Mouse (Mus musculus) limb, embryonic 13.5 days (tissue): Measurements from ENCODE around the gene 1810043G02Rik. TPM values are rescaled to one million over a fixed set of nuclear protein-coding genes. Genes with fewer than 3 reads are reported as not detected.
"Not testable (repeated sequence)": the region's sequence is repeated elsewhere in the genome, so short reads cannot be mapped to it uniquely, and the experiment has no call there.

Source experiments
- ATAC-seq: fragments of 200-750 bp; cut with Nextera tagmentation; 2 replicates; pipeline ENCODE4 v1.8.0; 2017; ENCODE audit warnings: low read depth, moderate number of reproducible peaks, moderate TSS enrichment; ENCODE audit not compliant: low FRiP score
- H3K27ac ChIP-seq: fragments of 300-500 bp; sonication (generic); 2 replicates; pipeline ENCODE4 v1.5.1; 2015; ENCODE audit warnings: inconsistent platforms, mild to moderate bottlenecking, moderate library complexity
- H3K27me3 ChIP-seq: fragments of 300-500 bp; sonication (generic); 2 replicates; pipeline ENCODE4 v1.6.1; 2015; ENCODE audit warnings: mild to moderate bottlenecking, inconsistent platforms
- H3K36me3 ChIP-seq: fragments of 300-500 bp; sonication (generic); 2 replicates; pipeline ENCODE4 v1.6.1; 2015; ENCODE audit warnings: inconsistent platforms, mild to moderate bottlenecking, moderate library complexity
- H3K4me1 ChIP-seq: fragments of 300-500 bp; sonication (generic); 2 replicates; pipeline ENCODE4 v1.6.1; 2015; ENCODE audit warnings: inconsistent platforms
- H3K4me2 ChIP-seq: fragments of 300-500 bp; sonication (generic); replicated peaks from 2 replicates; pipeline ENCODE4 v1.6.1; 2015; ENCODE audit warnings: inconsistent platforms, mild to moderate bottlenecking, moderate library complexity
- H3K4me3 ChIP-seq: fragments of 300-500 bp; sonication (generic); 2 replicates; pipeline ENCODE4 v1.5.1; 2015; ENCODE audit warnings: moderate library complexity, mild to moderate bottlenecking, inconsistent platforms
- H3K9ac ChIP-seq: fragments of 300-500 bp; sonication (generic); 2 replicates; pipeline ENCODE4 v1.6.1; 2015; ENCODE audit warnings: mild to moderate bottlenecking, inconsistent platforms
- H3K9me3 ChIP-seq: fragments of 300-500 bp; sonication (generic); 2 replicates; pipeline ENCODE4 v1.6.1; 2016; ENCODE audit warnings: inconsistent platforms
- WGBS: fragments of 180-500 bp; shearing (Covaris S2); methylation state at CpG from one replicate; pipeline ENCODE4 v1.1.7; 2015; 5-methylcytosine and 5-hydroxymethylcytosine counted together
- polyA plus RNA-seq: library from polyadenylated mRNA; unstranded; fragments of >200 nt; fragmentation: Nextera tagmentation; extraction: Ambion mirVana; gene quantifications from 2 replicates; pipeline ENCODE4 v1.2.1, GENCODE M21; 2015

The 1810043G02Rik gene
- polyA plus RNA-seq, 1 experiment from 2014 or later, result 30.6 TPM

DNA sequence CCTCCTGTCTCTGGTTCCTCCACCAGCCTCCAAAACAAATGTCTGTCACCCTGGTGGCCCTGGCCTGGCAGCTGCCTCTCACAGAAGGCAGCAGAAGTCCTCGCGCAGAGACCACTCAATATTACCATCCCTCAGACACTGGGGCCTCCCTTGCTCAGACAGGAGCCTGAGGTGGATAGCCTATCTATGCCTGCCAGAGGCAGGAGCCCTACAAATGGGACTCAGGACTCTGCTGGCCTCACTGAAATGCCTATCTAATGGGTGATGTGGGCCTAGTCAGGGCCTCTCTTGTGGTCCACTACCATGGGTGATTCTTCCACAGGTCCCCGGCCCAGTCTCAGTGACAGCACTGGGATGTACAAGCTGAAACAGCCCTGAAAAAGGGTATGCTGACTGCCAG lies 29.8 kb downstream of the 1810043G02Rik start:
- H3K36me3 ChIP-seq, result peaks cover 17% of the 10 kb centered on the region
- H3K4me1 ChIP-seq, result peaks cover 39% of the 10 kb centered on the region
- H3K9ac ChIP-seq, result peak overlapping the region; percentile 82
- WGBS, result 76% methylated on average over 3 of the region's 3 CpGs
- peak overlapping the region; percentile 65 for H3K4me3 ChIP-seq
- no peak for ATAC-seq
- H3K4me2 ChIP-seq, result peak overlapping the region; percentile 93
- 0 out of 2 replicates have a peak overlapping the region, but pooled peaks have one; percentile 96 for H3K27ac ChIP-seq
- H3K9me3 ChIP-seq, result no peaks in the 10 kb centered on the region
- H3K27me3 ChIP-seq, result no peaks in the 10 kb centered on the region

DNA sequence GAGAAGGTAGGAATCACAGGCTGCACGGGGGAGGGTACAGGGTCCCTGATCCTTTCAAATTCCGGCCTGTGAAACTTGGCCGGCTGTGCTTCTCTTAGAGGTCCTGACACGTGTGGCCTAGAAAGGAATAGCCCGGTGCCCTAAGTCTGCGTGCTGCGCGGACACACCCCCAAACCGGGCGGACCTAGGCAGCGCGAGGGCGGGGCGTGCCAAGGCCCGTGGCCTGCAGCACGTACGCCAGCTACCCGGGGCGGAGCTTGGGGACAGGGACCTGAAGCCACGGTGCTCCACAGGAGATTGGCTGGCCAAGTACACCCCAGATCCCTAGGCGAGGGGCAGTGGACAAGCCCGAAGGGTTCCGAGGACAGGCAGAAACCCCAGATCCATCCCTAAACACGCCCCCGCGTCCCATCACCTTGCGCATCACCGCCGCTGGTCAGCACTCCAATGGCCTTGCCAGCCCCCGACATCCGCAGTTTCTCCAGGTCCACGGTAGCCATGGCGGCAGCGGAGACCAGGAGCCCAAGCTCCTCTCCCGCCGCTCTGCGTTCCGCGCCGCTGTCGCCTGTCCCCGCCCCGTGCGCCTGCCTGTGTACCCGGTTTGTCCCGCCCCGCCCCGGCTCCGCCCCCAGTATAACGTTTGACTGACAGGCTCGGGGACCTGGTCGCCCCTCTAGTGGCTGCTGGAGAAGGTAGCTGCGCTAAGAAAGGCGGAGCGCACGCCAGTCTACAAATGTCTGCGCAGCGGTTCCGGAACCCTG lies 31.0 kb downstream of the 1810043G02Rik start:
- peak; percentile 95 for ATAC-seq
- Histone ChIP-seq H3K27ac (peak overlapping the region; percentile 96), H3K4me3 (peak overlapping the region; percentile 65), H3K9me3 (0 out of 2 replicates have a peak, but pooled peaks cover 1% of the 10 kb centered on the region), H3K9ac (peak overlapping the region; percentile 82), H3K4me1 (peaks cover 39% of the 10 kb centered on the region), H3K4me2 (peak overlapping the region; percentile 93), H3K36me3 (peaks cover 17% of the 10 kb centered on the region), H3K27me3 (no peaks in the 10 kb centered on the region)
- under 1% methylated on average over 59 of the region's 59 CpGs for WGBS

DNA sequence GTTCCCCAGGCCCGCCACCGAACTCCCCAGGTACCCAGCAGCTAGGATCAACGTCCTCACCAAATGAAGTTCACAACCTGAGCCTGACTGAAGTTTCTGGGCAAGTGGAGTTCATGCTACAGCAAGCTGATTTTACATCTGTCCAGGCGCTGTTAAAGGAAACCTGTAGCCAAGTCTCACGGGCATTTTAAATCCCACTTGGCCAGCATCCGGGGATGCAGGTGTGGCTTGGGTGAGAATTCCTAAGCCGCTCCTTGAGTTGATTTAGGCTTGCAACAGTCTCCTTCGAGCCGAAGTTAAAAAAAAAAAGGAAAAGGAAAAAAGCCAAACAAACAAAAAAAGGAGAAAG lies 31.6 kb downstream of the 1810043G02Rik start, which contains the start of gene Pfkl:
Gene Pfkl, minus strand, starts transcription at position 139 of the 349 bp plus-strand sequence.
- Histone ChIP-seq H3K27me3 (no peaks in the 10 kb centered on the region), H3K9ac (peak within 1 kb of the TSS; percentile 82), H3K27ac (peak within 1 kb of the TSS; percentile 96), H3K4me3 (peak within 1 kb of the TSS; percentile 65), H3K9me3 (peaks cover 6% of the 10 kb centered on the region; the same call in 1 of the 2 replicates), H3K4me2 (peak within 1 kb of the TSS; percentile 93), H3K36me3 (peaks cover 11% of the 10 kb centered on the region; the same call in 1 of the 2 replicates), H3K4me1 (peaks cover 39% of the 10 kb centered on the region)
- peak; percentile 17; the same call in 1 of the 2 replicates for ATAC-seq
- under 1% methylated on average over 9 of the region's 9 CpGs for WGBS

DNA sequence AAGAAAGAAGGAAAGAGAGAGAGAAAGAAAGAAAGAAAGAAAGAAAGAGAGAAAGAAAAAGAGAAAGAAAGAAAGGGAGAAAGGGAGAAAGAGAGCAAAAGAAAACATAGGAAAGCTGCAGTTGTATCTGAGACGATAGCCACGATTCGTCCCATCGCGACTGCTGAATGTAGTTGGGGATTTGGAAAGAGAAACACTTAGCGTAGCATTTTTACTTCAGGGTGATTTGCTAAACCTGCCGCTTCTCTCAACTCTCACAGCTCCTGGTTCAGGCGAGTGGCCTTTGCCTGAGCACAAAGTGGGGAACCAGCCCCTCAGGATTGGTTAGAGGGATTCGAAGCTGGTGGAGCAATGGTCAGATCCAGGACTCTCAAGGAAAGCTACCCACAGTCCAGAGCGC lies 32.0 kb downstream of the 1810043G02Rik start:
- H3K27ac ChIP-seq, result peak overlapping the region; percentile 63; the same call in 1 of the 2 replicates
- no peaks in the 10 kb centered on the region for H3K27me3 ChIP-seq
- peaks cover 39% of the 10 kb centered on the region for H3K4me1 ChIP-seq
- ATAC-seq, result no peak
- H3K4me2 ChIP-seq, result peak overlapping the region; percentile 93
- H3K36me3 ChIP-seq, result peaks cover 7% of the 10 kb centered on the region; the same call in 1 of the 2 replicates
- 14% methylated on average over 10 of the region's 10 CpGs for WGBS
- H3K4me3 ChIP-seq, result peak overlapping the region; percentile 65
- H3K9ac ChIP-seq, result peak overlapping the region; percentile 51
- H3K9me3 ChIP-seq, result peaks cover 6% of the 10 kb centered on the region; the same call in 1 of the 2 replicates

DNA sequence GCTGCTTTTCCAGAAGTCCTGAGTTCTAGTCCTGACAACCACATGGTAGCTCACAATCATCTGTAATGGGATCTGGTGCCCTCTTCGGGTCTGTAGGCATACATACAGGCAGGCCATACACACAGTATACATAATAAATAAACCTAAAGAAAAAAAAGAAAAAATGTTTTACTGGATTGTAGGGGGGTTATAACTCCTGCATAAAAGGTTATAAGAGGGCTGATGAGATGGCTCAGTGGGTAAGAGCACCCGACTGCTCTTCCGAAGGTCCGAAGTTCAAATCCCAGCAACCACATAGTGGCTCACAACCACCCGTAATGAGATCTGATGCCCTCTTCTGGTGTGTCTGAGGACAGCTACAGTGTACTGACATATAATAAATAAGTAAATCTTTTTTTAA lies 32.8 kb downstream of the 1810043G02Rik start:
- H3K4me1 ChIP-seq, result peaks cover 35% of the 10 kb centered on the region
- not testable (repeated sequence) for H3K9me3 ChIP-seq, H3K36me3 ChIP-seq, ATAC-seq, H3K27ac ChIP-seq, H3K9ac ChIP-seq, H3K4me3 ChIP-seq, H3K27me3 ChIP-seq, H3K4me2 ChIP-seq
- 93% methylated on average over 5 of the region's 5 CpGs for WGBS

DNA sequence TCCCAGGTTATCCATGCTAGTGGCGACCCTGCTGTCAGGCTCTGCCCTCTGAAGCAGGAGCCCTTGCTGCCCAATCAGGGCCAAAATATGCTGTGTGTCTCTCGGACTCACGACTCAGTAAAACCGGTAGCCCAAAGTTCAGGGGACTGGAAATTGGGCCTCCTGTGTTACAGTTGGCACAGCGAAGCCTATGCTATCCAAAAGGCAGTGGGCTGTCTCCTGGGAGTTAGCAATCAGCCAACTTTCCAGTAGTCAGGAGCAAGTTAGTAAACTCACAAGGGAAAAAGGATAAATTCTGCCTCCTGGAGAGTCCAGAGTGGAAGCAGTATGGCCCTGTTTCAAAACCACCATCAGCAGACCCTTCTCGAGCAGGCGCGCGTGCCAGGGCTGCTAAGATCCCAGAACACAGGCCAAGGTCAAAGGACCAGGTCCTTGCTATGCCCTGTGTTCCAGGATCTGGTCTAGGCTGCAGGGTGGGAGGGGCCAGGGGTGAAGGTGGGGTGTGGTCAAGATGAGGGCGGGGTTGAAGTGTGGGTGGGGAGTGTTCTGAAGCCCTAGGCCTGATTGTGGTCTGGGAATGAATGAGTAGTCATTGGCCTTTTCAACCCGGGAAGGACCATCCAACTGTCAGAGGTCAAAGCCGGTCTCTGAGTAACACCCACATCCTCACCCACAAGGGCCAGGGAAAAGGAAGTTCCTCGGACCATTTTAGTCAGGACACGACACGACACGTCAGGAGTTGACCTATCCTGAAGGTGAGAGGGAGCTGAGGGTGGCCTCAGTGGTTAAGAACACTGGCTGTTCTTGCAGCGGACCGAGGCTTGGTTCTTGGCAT lies 34.6 kb downstream of the 1810043G02Rik start:
- WGBS, result 93% methylated on average over 18 of the region's 18 CpGs
- ATAC-seq, result no peak
- Histone ChIP-seq H3K9me3 (peaks cover 6% of the 10 kb centered on the region; the same call in 1 of the 2 replicates), H3K4me2 (no peak overlapping the region), H3K9ac (no peak overlapping the region), H3K27me3 (no peaks in the 10 kb centered on the region), H3K36me3 (no peaks in the 10 kb centered on the region), H3K27ac (no peak overlapping the region), H3K4me3 (no peak overlapping the region), H3K4me1 (peaks cover 17% of the 10 kb centered on the region)

DNA sequence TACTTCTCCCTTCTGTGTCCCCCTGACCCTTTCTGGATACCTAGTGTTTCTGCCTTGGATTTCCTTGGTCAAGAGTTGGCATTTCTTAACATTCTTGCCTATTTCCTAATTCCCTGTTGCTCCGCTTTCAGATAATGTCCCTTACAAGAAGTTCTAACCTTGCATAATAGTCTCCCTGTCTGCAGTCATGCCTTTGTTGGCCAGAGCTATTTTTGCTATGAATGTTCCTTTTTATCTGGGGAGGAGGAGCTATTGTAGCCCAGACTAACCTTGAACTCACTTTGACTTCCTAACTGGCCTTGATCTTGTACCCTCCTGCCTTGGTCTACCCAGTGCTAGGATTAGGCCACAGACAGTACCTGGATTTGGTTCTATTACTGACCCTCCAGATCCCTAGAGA lies 37.2 kb downstream of the 1810043G02Rik start:
- Histone ChIP-seq H3K27ac (no peak overlapping the region), H3K9me3 (peaks cover 6% of the 10 kb centered on the region; the same call in 1 of the 2 replicates), H3K4me1 (peaks cover 3% of the 10 kb centered on the region), H3K4me2 (no peak overlapping the region), H3K27me3 (no peaks in the 10 kb centered on the region), H3K9ac (no peak overlapping the region), H3K4me3 (no peak overlapping the region), H3K36me3 (no peaks in the 10 kb centered on the region)
- ATAC-seq, result no peak
- WGBS, result 83% methylated on average over 1 of the region's 1 CpGs

DNA sequence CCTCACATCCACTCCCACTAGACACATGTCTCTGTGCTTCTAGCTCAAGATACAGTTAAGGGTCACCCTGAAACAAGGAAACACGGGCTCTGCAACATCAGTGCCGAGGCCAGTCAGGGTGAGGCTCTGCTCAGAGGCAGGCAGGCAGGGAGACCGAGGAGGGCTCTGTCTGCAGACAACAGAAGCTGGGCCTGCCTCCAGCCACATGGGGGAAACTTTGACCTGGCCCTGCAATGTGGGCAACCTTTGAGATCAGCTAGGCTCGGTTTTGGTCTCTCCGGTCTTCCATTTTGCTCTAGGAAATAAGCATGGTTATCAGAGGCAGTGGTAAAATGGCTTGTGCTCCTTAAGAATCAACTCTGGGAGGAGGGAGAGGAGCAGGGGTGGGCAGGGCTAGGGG lies 38.0 kb downstream of the 1810043G02Rik start:
- H3K4me3 ChIP-seq, result no peak overlapping the region
- no peak overlapping the region for H3K9ac ChIP-seq
- no peaks in the 10 kb centered on the region for H3K4me1 ChIP-seq
- H3K9me3 ChIP-seq, result peaks cover 6% of the 10 kb centered on the region; the same call in 1 of the 2 replicates
- 54% methylated on average over 5 of the region's 5 CpGs for WGBS
- ATAC-seq, result no peak
- no peaks in the 10 kb centered on the region for H3K36me3 ChIP-seq
- no peak overlapping the region for H3K4me2 ChIP-seq
- no peak overlapping the region for H3K27ac ChIP-seq
- no peaks in the 10 kb centered on the region for H3K27me3 ChIP-seq

DNA sequence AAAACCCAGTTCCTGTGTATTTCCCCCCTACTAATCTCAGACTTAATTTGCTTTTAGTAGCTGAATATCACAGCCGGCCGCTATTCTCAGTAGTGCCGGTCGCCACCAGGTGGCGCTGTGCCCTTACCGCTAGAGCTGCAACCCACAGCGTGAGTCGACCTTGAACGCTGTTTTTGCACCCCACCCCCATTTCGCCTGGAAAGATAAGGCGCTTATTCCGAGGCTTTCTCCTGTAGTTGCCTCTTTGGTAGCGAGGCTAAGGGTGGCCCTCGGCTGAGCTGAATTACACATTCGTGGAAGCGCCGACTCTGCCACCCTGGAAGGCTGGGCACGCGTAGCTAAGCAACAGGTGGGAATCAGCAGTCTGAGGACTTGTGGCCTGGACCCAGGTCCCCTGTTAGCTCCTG lies 40.5 kb downstream of the 1810043G02Rik start:
- H3K4me3 ChIP-seq, result peak overlapping the region; percentile 25; the same call in 1 of the 2 replicates
- 10% methylated on average over 19 of the region's 19 CpGs for WGBS
- H3K27me3 ChIP-seq, result no peaks in the 10 kb centered on the region
- H3K36me3 ChIP-seq, result no peaks in the 10 kb centered on the region
- no peaks in the 10 kb centered on the region for H3K4me1 ChIP-seq
- no peak overlapping the region for H3K27ac ChIP-seq
- peaks cover 6% of the 10 kb centered on the region; the same call in 1 of the 2 replicates for H3K9me3 ChIP-seq
- H3K4me2 ChIP-seq, result peak overlapping the region; percentile 63
- no peak overlapping the region for H3K9ac ChIP-seq
- ATAC-seq, result peak; percentile 69

DNA sequence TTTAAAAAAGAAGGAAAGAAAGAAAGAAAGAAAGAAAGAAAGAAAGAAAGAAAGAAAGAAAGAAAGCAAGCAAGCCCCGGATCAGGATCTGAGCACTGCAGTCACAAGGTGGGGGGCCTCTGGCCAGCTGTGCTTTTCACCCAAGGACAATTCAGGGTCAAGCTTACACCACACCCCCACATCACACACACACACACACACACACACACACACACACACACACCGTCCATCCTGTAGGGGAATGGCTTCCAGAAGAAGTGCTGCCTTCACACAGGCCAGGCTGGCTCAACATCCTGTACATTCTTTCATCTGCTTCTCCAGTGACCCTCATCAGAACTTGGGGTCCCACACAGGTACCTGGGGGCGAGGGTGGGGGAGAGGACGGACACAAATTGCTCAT lies 41.0 kb downstream of the 1810043G02Rik start:
- WGBS, result 83% methylated on average over 4 of the region's 4 CpGs
- no peak overlapping the region for H3K27ac ChIP-seq
- H3K4me1 ChIP-seq, result no peaks in the 10 kb centered on the region
- no peaks in the 10 kb centered on the region for H3K36me3 ChIP-seq
- no peak overlapping the region for H3K4me3 ChIP-seq
- no peak overlapping the region for H3K4me2 ChIP-seq
- H3K9me3 ChIP-seq, result peaks cover 5% of the 10 kb centered on the region; the same call in 1 of the 2 replicates
- no peak overlapping the region for H3K9ac ChIP-seq
- no peaks in the 10 kb centered on the region for H3K27me3 ChIP-seq
- ATAC-seq, result no peak

DNA sequence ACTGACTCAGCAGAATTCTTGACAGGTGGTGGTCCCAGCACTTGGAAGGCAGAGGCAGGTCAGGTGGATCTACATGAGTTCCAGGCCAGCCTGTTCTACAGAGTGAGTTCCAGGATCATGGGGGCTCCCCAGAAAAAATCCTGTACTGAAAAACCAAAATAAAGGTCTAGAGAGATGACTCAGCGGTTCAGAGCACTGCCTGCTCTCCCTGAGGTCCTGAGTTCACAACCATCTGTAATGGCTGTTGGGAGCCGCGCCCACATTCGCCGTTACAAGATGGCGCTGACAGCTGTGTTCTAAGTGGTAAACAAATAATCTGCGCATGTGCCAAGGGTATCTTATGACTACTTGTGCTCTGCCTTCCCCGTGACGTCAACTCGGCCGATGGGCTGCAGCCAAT lies 41.7 kb downstream of the 1810043G02Rik start:
- not testable (repeated sequence) for H3K9ac ChIP-seq, H3K4me1 ChIP-seq, ATAC-seq, H3K36me3 ChIP-seq, H3K27ac ChIP-seq, H3K4me3 ChIP-seq, H3K9me3 ChIP-seq, H3K4me2 ChIP-seq, H3K27me3 ChIP-seq
- 95% methylated on average over 7 of the region's 11 CpGs for whole genome bisulfite sequencing

DNA sequence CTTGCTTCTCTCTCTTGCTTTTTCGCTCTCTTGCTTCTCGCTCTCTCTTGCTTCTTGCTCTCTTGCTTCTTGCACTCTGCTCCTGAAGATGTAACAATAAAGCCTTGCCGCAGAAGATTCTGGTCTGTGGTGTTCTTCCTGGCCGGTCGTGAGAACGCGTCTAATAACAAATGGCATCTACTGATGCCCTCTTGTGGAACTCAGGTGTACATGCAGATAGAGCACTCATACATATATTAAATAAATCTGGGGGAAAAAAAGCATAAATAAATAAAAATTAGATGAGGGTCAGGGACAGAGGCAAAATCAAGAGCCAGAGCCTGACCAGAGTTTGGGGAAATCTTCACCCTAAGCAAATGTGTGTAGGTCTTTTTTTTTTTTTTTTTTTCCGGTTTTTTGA lies 47.1 kb downstream of the 1810043G02Rik start:
- H3K27ac ChIP-seq, H3K4me1 ChIP-seq, H3K4me2 ChIP-seq, ATAC-seq, H3K9me3 ChIP-seq, H3K9ac ChIP-seq, H3K4me3 ChIP-seq, H3K27me3 ChIP-seq, H3K36me3 ChIP-seq: not testable (repeated sequence)
- WGBS, result 73% methylated on average over 6 of the region's 8 CpGs
